Mouse (Mus musculus): ENCODE data around the gene Zfhx3.

DNA sequence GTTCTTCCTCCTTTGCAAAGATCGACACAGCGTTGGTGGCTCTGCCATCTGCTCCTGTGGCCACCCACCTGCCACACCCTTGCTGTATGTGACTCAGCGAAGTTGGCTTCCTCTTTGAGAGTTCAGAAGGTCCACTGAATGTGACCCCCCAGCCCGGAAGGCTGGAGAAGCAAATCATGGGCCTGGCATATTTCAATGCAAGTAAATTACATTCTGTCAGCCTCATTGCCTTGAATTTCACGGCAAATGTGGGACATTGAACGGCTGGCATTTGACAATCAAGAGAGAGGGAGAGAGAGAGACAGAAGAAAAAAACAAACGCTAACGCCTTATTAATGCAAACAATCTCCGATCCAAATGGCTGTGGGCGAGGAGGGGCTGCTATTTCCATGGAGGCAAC is 38.2 kb downstream of the Zfhx3 start:
- TF ChIP-seq MEF2A (IDR thresholded peaks at IDR 0.05; ENCODE audit: extremely low read depth, insufficient replicate concordance, low read depth, low read length, poor library complexity, severe bottlenecking), result no peak
- TF ChIP-seq CTCF (IDR thresholded peaks at IDR 0.05 in 2 of 3, conservative IDR thresholded peaks at IDR 0.05 in 1 of 3; ENCODE audit: control insufficient read depth in 1 of 3, insufficient read depth in 1 of 3, low read depth in 2 of 3, low read length in 3 of 3, poor library complexity in 1 of 3, severe bottlenecking in 1 of 3), result no peak
- peak; percentile 16 to 22; a peak in 1 of 4 replicates for TF ChIP-seq EP300 (IDR thresholded peaks at IDR 0.05; ENCODE audit: low read depth in 1 of 2, low read length in 2 of 2)
- no peak for TF ChIP-seq ZKSCAN1 (IDR thresholded peaks at IDR 0.05; ENCODE audit: low read depth, low read length)
- TF ChIP-seq POLR2A (IDR thresholded peaks at IDR 0.05; ENCODE audit: control insufficient read depth in 1 of 2, insufficient read depth in 1 of 2, low read depth in 1 of 2, low read length in 2 of 2, poor library complexity in 1 of 2), result no peak
- no peak for TF ChIP-seq CHD2 (IDR thresholded peaks at IDR 0.05; ENCODE audit: low read length)
- no peak for TF ChIP-seq E2F4 (IDR thresholded peaks at IDR 0.05; ENCODE audit: borderline replicate concordance, low read depth, low read length)
- no peak for TF ChIP-seq HCFC1 (IDR thresholded peaks at IDR 0.05; ENCODE audit: low read depth, low read length)

Measured in MEL (cell line).